Mouse (Mus musculus) stomach, postnatal 0 days (tissue): Measurements from ENCODE around the gene Lrrc75a.

ENCODE experiments used
- CTCF ChIP-seq: IDR thresholded peaks from 2 replicates; pipeline ENCODE4 v1.5.1; 2016; ENCODE audit warnings: antibody characterized with exemption, low read depth, mild to moderate bottlenecking, moderate library complexity
- EP300 ChIP-seq: optimal IDR thresholded peaks from 2 replicates; pipeline ENCODE3; 2016; ENCODE audit warnings: antibody characterized with exemption

DNA sequence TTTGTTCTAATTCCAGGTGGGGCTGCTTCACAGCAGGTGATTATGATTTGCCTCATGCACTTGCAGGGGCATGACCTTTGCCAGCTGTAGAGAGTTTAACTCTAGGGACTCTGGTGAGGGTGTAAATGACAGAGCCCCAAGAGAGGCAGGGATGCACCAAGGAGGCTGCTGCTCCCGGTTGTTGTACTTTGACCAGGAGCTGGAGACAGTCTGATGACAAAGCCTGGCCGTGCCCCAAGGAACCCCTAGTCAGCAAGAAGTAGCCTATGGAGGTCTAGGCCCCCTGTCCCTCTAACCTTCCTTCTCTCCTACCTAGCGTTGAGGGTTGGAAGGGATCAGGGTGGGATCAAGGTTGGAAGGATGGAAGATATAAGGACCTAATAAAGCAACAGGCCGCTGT lies 32.9 kb downstream of the Lrrc75a start:
- TF ChIP-seq EP300 (no peak), CTCF (no peak)
